Mouse (Mus musculus) heart, embryonic 11.5 days (tissue): Measurements from ENCODE around the gene Smarcb1. TPM values are rescaled to one million over a fixed set of nuclear protein-coding genes. Genes with fewer than 3 reads are reported as not detected.

Experiments used
- ATAC-seq: fragments of 200-750 bp; cut with Nextera tagmentation; replicated peaks from 2 replicates; pipeline ENCODE4 v1.8.0; 2017; ENCODE audit warnings: moderate library complexity; ENCODE audit not compliant: insufficient number of reproducible peaks, low FRiP score, low TSS enrichment
- H3K27ac ChIP-seq: fragments of 300-500 bp; sonication (generic); 2 replicates; pipeline ENCODE4 v1.5.1; 2014; ENCODE audit warnings: mild to moderate bottlenecking, low read depth, low read length
- H3K27me3 ChIP-seq: fragments of 300-500 bp; sonication (generic); 2 replicates; pipeline ENCODE4 v1.6.1; 2014; ENCODE audit warnings: mild to moderate bottlenecking, low read length, mixed read lengths; ENCODE audit not compliant: control insufficient read depth, insufficient read depth
- H3K36me3 ChIP-seq: fragments of 300-500 bp; sonication (generic); 2 replicates; pipeline ENCODE4 v1.6.1; 2014; ENCODE audit warnings: mild to moderate bottlenecking, low read length, moderate library complexity, mixed read lengths; ENCODE audit not compliant: control insufficient read depth, insufficient read depth
- H3K4me1 ChIP-seq: fragments of 300-500 bp; sonication (generic); 2 replicates; pipeline ENCODE4 v1.6.1; 2014; ENCODE audit warnings: low read length; ENCODE audit not compliant: control insufficient read depth, insufficient read depth
- H3K4me2 ChIP-seq: fragments of 300-500 bp; sonication (generic); 2 replicates; pipeline ENCODE4 v1.6.1; 2014; ENCODE audit warnings: mild to moderate bottlenecking, moderate library complexity
- H3K4me3 ChIP-seq: fragments of 300-500 bp; sonication (generic); 2 replicates; pipeline ENCODE4 v1.5.1; 2014; ENCODE audit warnings: low read depth, low read length
- H3K9ac ChIP-seq: fragments of 300-500 bp; sonication (generic); 2 replicates; pipeline ENCODE4 v1.6.1; 2014; ENCODE audit warnings: mild to moderate bottlenecking, low read depth, low read length, moderate library complexity
- H3K9me3 ChIP-seq: fragments of 300-500 bp; sonication (generic); replicated peaks from 2 replicates; pipeline ENCODE4 v1.6.1; 2016; ENCODE audit warnings: low read length; ENCODE audit not compliant: control insufficient read depth
- WGBS: fragments of 180-500 bp; shearing (Covaris S2); extraction: QIAGEN DNeasy Blood & Tissue Kit; methylation state at CpG from one replicate; pipeline ENCODE4 v1.1.7; 2014; ENCODE audit not compliant: insufficient replicate concordance; 5-methylcytosine and 5-hydroxymethylcytosine counted together
- polyA plus RNA-seq: library from polyadenylated mRNA; unstranded; fragments of >200 nt; fragmentation: Nextera tagmentation; extraction: Ambion mirVana; gene quantifications from 2 replicates; pipeline ENCODE4 v1.2.1, GENCODE M21; 2014

Gene Smarcb1
- polyA plus RNA-seq, 1 experiment from 2014 or later = 139 TPM

DNA sequence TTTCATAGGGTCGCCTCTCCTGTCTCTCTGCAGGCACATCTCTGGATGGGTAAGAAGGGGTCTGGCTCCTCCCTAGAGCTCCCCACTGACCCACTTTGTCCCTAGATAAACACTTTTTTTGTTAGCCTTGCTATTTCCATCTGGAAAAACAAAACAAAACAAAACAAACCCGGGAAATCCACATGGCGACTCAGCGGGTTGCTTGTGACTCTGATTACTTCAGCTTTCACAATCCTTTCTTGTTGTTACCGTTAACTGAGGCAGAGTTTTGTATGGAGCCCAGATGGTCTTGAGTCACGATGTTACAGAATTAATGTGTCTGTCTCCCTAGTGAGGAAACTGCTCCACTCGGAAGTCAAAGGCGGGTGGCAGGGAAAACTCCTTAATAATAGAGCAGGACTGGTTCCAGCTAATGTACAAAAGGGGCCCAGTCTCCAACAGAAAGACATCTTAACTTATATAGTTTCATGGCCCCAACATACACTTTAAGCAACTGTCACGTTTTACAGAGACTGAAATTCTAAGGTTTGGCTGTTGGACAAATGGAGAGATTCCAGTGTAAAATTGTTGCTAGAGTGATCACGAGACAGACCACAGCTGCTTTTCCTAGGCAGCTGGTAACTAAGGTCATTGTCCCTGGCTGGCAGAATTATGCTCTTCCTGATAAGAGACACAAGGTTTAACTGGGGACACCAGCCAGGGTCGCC is 22.8 kb upstream of the Smarcb1 start:
- Histone ChIP-seq H3K27me3 (no peaks in the 10 kb centered on the region), H3K9me3 (no peaks in the 10 kb centered on the region), H3K9ac (no peak overlapping the region), H3K27ac (no peak overlapping the region), H3K4me2 (no peak overlapping the region), H3K4me3 (no peak overlapping the region), H3K36me3 (no peaks in the 10 kb centered on the region), H3K4me1 (no peaks in the 10 kb centered on the region; the same call in none of the 2 replicates)
- 35% methylated on average over 11 of the region's 11 CpGs for WGBS
- no peak for ATAC-seq

GRCm38 (mm10) chr10:75942736-75943477 is 21.5 kb upstream of the Smarcb1 start, which contains the start of gene Vpreb3:
Gene Vpreb3, plus strand, starts transcription at chr10:75943057.
- ATAC-seq = no peak
- Histone ChIP-seq H3K4me1 (peaks cover 2% of the 10 kb centered on the region), H3K27me3 (no peaks in the 10 kb centered on the region), H3K36me3 (no peaks in the 10 kb centered on the region), H3K9ac (no peak within 1 kb of the TSS), H3K9me3 (no peaks in the 10 kb centered on the region), H3K4me2 (no peak within 1 kb of the TSS), H3K27ac (no peak within 1 kb of the TSS), H3K4me3 (no peak within 1 kb of the TSS)
- WGBS = 72% methylated on average over 15 of the region's 15 CpGs

DNA sequence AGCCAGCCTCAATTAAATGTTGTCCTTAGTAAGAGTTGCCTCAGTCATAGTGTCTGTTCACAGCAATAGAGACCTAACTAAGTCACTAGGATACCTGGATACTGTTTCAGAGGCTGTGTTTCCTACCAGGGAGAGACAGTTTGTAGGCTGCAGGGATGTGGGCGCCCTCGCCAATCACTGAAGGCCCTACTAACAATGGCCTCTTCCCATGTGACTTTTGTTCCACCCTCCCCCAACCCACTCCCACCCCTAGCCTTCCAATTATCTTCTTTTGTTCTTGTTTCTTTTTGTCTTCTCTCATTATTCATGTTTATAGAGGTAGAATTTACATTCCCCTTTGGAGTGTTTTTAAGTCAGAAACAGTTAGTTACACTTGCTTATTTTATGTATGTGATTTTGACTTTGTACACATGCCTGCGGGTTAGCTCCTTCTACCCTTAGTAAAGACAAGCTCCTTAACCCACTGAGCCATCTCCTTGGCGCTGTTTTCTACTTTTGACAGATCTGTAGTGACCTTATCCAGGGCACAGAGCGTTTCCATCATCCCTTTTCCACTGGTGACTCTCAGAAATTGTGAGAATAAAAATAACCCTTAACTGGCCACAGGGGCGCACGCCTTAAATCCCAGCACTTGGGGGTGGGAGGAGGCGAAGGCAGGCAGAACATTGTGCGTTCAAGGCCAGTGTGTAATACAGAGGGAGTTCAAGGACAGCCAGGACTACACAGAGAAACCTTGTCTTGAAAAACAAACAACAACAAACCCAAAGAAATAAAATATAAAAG is 19.8 kb upstream of the Smarcb1 start:
- Histone ChIP-seq H3K27ac (no peak overlapping the region), H3K27me3 (peaks cover 6% of the 10 kb centered on the region; the same call in 1 of the 2 replicates), H3K4me3 (no peak overlapping the region), H3K9ac (no peak overlapping the region), H3K4me1 (peaks cover 13% of the 10 kb centered on the region), H3K4me2 (no peak overlapping the region), H3K9me3 (no peaks in the 10 kb centered on the region), H3K36me3 (no peaks in the 10 kb centered on the region)
- 69% methylated on average over 9 of the region's 9 CpGs for WGBS
- no peak for ATAC-seq

DNA sequence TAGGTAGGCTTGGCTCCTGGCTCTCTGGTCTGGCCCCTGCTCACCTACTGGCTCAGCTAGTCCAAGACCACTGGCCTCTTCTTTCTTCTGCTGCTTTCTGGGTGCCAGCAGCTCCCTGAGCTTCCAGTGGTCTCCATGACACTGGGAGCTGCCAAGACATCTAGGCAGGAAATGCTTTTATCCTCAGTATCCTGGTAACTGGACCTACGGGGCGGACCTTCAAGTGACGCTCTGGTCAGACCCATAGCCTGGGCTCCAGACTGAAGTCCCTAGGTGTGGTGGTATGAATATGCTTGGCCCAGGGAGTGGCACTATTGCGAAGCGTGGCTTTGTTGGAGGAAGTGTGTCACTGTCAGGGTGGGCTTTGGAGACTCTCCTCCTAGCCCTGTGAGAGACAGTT is 19.1 kb upstream of the Smarcb1 start, which contains the start of gene Gm867:
Gm867 (minus strand) TSS at position 153 of the 400 bp plus-strand sequence.
- Histone ChIP-seq H3K4me2 (peak within 1 kb of the TSS; percentile 30), H3K4me3 (peak within 1 kb of the TSS; percentile 15), H3K27me3 (peaks cover 6% of the 10 kb centered on the region; the same call in 1 of the 2 replicates), H3K9ac (no peak within 1 kb of the TSS), H3K4me1 (peaks cover 13% of the 10 kb centered on the region), H3K9me3 (no peaks in the 10 kb centered on the region), H3K27ac (0 out of 2 replicates have a peak within 1 kb of the TSS, but pooled peaks have one; percentile 29), H3K36me3 (no peaks in the 10 kb centered on the region)
- 68% methylated on average over 5 of the region's 5 CpGs for WGBS
- no peak for ATAC-seq

DNA sequence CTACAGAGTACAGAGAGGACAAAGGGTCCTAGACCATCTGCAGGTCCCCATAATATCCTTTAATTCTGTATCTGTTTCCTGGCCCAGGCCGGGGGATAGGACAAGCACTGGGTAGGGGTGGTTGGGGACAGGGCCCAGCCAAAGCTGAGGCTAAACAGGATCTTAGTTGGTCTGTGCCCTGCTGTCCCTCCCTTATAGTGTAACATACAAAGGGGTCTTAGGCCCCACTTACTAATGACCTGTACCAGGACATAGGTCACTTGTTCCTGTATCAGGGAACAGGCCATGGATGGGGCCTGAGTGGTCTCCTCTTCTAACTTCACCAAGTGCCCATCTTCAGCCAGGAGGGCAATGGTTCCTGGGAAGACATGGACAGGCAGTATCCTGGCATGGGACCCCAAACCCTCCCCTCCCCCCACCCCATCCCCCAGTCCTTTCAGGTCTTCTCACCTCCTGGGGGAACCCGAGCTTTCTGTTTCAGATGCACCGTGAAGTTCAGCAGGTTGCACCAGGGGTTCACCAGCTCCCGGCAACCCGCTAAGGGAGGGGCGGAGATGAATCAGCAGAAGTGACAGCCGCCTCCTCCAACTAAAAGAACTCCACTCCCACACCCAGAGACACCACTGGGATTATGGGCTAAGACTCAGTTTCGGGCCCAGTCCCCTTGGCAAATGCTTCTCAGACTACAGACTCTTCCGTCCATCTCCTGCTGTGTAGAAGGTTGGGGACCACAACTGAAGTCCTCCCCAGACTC is 18.2 kb upstream of the Smarcb1 start:
- Histone ChIP-seq H3K4me2 (peak overlapping the region; percentile 30), H3K4me1 (peaks cover 13% of the 10 kb centered on the region), H3K36me3 (no peaks in the 10 kb centered on the region), H3K27ac (0 out of 2 replicates have a peak overlapping the region, but pooled peaks have one; percentile 29), H3K27me3 (peaks cover 6% of the 10 kb centered on the region; the same call in 1 of the 2 replicates), H3K9me3 (no peaks in the 10 kb centered on the region), H3K4me3 (peak overlapping the region; percentile 15), H3K9ac (no peak overlapping the region)
- ATAC-seq = peak; percentile 58
- WGBS = 39% methylated on average over 9 of the region's 9 CpGs

- 50% methylated on average over 10 of the region's 10 CpGs for WGBS
- no peaks in the 10 kb centered on the region for H3K9me3 ChIP-seq
- H3K36me3 ChIP-seq = no peaks in the 10 kb centered on the region
- no peak overlapping the region for H3K9ac ChIP-seq
- H3K27ac ChIP-seq = no peak overlapping the region
- peak overlapping the region; percentile 65 for H3K4me3 ChIP-seq
- peaks cover 6% of the 10 kb centered on the region for H3K27me3 ChIP-seq
- ATAC-seq = no peak
- H3K4me1 ChIP-seq = peaks cover 13% of the 10 kb centered on the region
- H3K4me2 ChIP-seq = peak overlapping the region; percentile 67
Measured at GRCm38 (mm10) chr10:75937851-75938643, 16.6 kb upstream of the Smarcb1 start.

- Histone ChIP-seq H3K27me3 (peaks cover 8% of the 10 kb centered on the region), H3K9ac (peak overlapping the region; percentile 83), H3K9me3 (no peaks in the 10 kb centered on the region), H3K4me3 (peak overlapping the region; percentile 65), H3K27ac (no peak overlapping the region), H3K36me3 (no peaks in the 10 kb centered on the region), H3K4me2 (peak overlapping the region; percentile 67), H3K4me1 (peaks cover 16% of the 10 kb centered on the region)
- WGBS = 29% methylated on average over 18 of the region's 18 CpGs
- no peak for ATAC-seq
Measured at GRCm38 (mm10) chr10:75936909-75937667, 15.7 kb upstream of the Smarcb1 start.
